Mouse (Mus musculus) telencephalon, adult 2 months (tissue): ENCODE data around the gene Pkdrej.

Experiments used
- DNase-seq: peaks from one replicate; pipeline ENCODE4 v3.0.0-alpha.2; 2011; ENCODE audit warnings: low read depth, low spot score

Gene Pkdrej

DNA sequence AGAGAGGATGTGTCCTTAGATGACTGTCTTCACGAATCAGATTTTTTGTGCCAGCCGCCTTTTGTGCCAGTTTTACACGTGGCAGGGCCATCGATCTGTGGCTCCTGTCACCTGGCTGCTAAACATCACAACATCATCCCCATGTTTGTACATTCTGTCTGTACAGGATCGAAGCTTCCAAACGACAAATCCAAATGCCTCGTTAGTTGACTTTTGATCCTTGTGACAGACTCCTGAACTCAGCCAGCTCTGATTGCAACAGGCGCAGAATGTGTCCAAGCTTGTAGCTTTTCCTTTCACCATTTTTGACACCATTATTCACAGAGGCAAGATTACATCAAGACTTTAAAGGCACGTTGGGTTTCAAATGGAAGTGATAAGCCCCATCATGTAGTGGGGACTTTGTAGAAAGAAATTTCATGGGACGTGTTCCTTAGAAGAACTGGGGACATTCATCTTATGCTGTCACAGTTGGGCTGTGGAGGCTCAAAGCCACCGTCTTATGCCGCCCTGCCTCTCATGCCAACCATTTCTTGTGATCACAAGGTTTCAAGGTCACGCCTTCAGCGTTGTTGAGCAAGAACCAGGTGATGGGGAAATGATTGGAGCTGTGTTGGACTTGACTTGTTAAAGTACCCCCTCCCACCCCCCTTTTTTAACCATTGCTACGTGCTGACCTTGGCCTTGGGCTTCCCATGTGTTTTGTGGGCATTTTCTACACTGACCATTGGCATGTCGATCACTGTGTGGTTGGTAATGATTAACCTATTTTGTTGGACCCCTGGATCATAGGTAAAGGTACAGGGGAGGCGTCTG lies 50.0 kb downstream of the Pkdrej start:
- DNase-seq, result no peak

DNA sequence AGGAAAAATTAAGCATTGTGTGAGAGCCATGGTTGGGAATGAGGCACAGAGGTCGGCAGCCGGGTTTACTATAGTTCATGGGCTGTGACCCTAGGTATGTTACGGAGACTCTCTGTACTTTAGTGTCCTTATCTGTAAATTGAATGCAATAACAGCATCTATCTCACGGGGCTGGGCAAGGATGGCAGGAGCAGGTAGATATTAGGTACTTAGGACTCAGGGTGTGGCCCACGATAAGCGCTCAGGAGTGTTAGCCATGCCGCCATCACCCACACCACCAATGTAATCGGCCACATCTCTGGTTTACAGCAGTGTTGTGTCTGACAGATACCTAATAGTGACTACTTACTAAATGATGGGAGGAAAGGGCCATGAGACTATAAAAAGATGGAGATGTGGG lies 52.5 kb downstream of the Pkdrej start:
- DNase-seq, result no peak

- DNase-seq, result no peak
Observed at GRCm38 (mm10) chr15:85766677-85767076, 54.9 kb downstream of the Pkdrej start.

- no peak for DNase-seq
Observed at GRCm38 (mm10) chr15:85765022-85765421, 56.5 kb downstream of the Pkdrej start.
